ENCODE assay signal across 25 mouse cellular contexts in genomic region chr1:75866556-75866955, GRCm38 (mm10).
"Had no signal": no experiment of that assay in that cellular context is flagged by ENCODE, and none has a peak within 500 bp of the region (broad histone marks: within the 10 kb centered on the region; RNA-seq: fewer than 3 reads in every experiment).

No protein-coding gene starts in this region.

- H3K9ac ChIP-seq: kidney, embryonic 15.5 days; limb, embryonic 12.5 days; limb, embryonic 15.5 days; liver, embryonic 14.5 days; liver, postnatal 0 days; lung, embryonic 15.5 days; midbrain, embryonic 15.5 days; neural tube, embryonic 12.5 days; neural tube, embryonic 15.5 days; stomach, embryonic 15.5 days had no signal

- H3K36me3 ChIP-seq: kidney, embryonic 15.5 days; limb, embryonic 12.5 days; limb, embryonic 15.5 days; lung, embryonic 15.5 days; midbrain, embryonic 15.5 days; neural tube, embryonic 12.5 days; neural tube, embryonic 15.5 days; stomach, embryonic 15.5 days had no signal

- ATAC-seq: liver, postnatal 0 days; midbrain, embryonic 15.5 days had no signal

- H3K9me3 ChIP-seq: kidney, embryonic 15.5 days; limb, embryonic 12.5 days; limb, embryonic 15.5 days; lung, embryonic 15.5 days; midbrain, embryonic 15.5 days; neural tube, embryonic 12.5 days; neural tube, embryonic 15.5 days; stomach, embryonic 15.5 days had no signal

- DNase-seq: kidney, adult 11 months; kidney, adult 8-10 months; kidney, postnatal 10 days; kidney, postnatal 36 days; layer of hippocampus, postnatal 36 days; left cerebral cortex, postnatal 4 days; liver, postnatal 0 days; lung, postnatal 14 days; right cerebral cortex, adult 18-20 months; right cerebral cortex, postnatal 14 days; right cerebral cortex, postnatal 4 days; thymus, postnatal 25 days had no signal

- H3K4me2 ChIP-seq: kidney, embryonic 15.5 days; limb, embryonic 12.5 days; limb, embryonic 15.5 days; liver, embryonic 11.5 days; lung, embryonic 15.5 days; midbrain, embryonic 11.5 days; midbrain, embryonic 15.5 days; neural tube, embryonic 12.5 days; neural tube, embryonic 15.5 days; stomach, embryonic 15.5 days had no signal

- H3K27me3 ChIP-seq: kidney, embryonic 15.5 days; limb, embryonic 12.5 days; limb, embryonic 15.5 days; lung, embryonic 15.5 days; megakaryocyte, embryonic 14.5 days; midbrain, embryonic 15.5 days; neural tube, embryonic 12.5 days; neural tube, embryonic 15.5 days; stomach, embryonic 15.5 days had no signal

- H3K27ac ChIP-seq: kidney, embryonic 15.5 days; left cerebral cortex, adult 2 months; limb, embryonic 12.5 days; limb, embryonic 15.5 days; liver, embryonic 14.5 days; lung, embryonic 15.5 days; midbrain, embryonic 15.5 days; neural tube, embryonic 12.5 days; neural tube, embryonic 15.5 days; stomach, embryonic 15.5 days had no signal

- H3K4me1 ChIP-seq: kidney, embryonic 15.5 days; lung, embryonic 15.5 days; megakaryocyte, embryonic 14.5 days; midbrain, embryonic 15.5 days; neural tube, embryonic 12.5 days; neural tube, embryonic 15.5 days; stomach, embryonic 15.5 days had no signal

- H3K4me3 ChIP-seq: kidney, embryonic 15.5 days; left cerebral cortex, adult 2 months; limb, embryonic 12.5 days; limb, embryonic 15.5 days; lung, embryonic 15.5 days; midbrain, embryonic 15.5 days; neural tube, embryonic 12.5 days; neural tube, embryonic 15.5 days; stomach, embryonic 15.5 days had no signal
